Mouse (Mus musculus): ENCODE data around the gene Ttc7b.

DNA sequence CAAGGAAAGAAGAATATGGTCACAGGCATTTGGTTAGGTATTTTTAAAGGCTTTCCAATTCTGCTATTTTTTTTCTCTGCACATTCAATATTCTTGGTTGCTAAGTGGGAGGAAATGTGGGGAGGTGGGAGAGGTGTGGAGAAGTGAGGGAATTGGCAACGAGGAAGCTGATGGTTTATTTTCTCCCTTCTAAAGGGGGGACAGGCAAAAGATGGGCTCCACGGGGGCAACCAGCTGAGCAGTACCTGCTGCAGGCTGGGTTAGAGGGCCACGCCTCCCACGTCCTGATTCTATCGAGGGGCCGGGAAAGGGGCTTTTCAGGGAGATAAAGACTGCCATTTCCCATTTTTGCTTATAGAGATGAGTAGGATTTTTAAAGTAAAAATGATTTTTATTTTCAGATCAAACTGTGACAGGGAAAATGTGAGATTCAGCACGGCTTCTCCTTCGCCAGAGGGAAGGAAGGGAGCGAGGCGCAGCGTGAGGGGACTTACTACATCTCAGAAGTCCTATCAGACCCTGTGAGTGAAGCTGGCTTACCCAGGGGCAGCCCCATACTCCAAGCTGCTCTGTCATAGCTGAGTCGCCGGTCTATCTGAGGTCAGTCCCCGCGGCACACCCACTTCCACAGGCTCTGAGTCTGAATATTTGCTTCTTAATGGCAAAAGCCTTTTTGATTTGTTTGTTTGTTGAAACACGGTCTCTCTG, 167.4 kb downstream of the Ttc7b start:
- TF ChIP-seq CTCF (IDR thresholded peaks at IDR 0.05; ENCODE audit: borderline replicate concordance, extremely low read depth, insufficient read depth, insufficient read length) (no peak), POLR2A (IDR thresholded peaks at IDR 0.05; ENCODE audit: borderline replicate concordance, extremely low read depth, insufficient read depth, insufficient read length, poor library complexity, severe bottlenecking) (no peak)

All from brain, embryonic 14.5 days (tissue).